Mouse (Mus musculus): ENCODE data around the gene Fbxo7.

Gene Fbxo7

DNA sequence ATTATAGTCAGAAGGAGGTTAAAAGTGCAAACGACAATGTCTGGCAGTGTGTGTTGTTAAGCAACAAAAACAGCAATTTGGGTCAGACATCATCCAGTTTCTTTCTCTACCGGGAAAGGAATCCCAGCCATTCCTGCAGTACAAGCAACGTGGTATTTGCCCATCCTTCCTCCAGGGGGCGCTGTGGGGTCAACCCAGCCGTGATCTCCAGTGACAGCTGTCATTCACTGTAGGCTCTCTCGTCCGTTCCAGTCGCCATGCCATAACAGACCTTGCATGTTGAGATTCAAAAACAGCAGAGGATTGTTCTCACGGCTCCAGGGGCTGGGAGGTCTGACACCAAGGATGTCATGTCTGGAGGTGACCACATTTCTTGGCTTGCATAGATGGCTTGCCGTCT, 70.1 kb downstream of the Fbxo7 start:
- WGBS, result 44% methylated on average over 10 of the region's 10 CpGs

DNA sequence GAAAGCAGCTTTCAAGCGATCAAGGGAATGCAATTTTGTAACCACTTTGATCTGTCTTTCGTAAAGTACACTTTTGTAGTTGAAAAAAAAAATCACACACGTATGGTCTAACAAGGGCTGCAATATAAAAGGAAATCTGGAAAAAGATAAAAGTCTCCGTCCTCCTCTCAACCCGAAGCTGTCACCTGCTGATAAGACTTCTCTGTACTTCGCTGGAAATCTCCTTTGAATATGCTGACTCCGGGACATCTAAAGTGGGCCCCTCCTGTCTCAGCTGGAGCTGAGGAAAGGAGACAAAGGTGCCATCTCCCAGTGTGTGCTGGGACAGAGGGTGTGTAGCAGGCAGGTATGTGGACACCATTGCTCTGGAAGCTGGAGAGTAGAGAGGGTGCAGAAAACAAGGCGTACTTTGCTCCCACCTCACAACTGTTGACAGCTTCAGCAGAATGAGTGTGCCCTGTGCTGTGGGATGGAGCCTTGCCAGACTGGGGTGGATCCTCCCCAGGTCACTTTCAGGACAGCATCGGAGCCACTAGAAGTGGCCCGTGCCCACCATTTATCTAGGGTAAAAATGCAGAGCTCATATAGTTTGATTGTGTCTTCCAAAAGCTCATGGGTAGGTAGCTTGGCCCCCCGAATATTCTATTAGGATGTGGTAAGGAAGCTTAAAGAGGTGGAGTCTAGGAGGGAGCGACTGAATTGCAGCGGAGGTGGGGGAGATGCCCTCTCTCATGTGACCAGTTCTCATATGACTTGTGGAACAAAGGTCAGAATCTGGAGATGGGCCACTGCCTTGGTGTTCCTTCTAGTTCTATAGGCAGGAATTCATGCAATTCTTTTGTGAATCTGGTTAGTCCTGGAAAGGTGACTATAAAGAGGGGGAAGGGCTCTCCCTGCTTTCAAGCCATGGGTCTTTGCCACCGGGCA, 71.6 kb downstream of the Fbxo7 start:
- WGBS, result 81% methylated on average over 14 of the region's 14 CpGs

DNA sequence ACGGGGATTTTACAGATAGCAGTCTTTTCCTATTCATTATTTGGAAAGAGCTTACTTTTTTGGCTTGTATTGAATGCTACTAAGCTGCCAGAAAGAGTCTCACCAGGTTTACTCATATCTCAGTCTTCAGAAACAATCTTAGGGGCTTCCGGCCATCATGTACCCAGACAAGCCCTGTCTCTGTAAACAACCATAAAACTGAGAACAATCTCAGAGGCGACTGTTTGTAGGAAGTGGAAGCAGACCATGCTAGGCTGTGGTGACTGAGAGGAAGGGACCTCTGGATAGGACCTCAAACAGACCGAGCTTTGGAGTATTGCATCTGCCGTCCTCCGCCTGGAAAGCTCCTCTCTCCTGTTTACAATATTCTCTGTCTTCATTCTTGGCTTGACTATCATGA, 76.6 kb downstream of the Fbxo7 start:
- WGBS, result 80% methylated on average over 6 of the region's 6 CpGs

DNA sequence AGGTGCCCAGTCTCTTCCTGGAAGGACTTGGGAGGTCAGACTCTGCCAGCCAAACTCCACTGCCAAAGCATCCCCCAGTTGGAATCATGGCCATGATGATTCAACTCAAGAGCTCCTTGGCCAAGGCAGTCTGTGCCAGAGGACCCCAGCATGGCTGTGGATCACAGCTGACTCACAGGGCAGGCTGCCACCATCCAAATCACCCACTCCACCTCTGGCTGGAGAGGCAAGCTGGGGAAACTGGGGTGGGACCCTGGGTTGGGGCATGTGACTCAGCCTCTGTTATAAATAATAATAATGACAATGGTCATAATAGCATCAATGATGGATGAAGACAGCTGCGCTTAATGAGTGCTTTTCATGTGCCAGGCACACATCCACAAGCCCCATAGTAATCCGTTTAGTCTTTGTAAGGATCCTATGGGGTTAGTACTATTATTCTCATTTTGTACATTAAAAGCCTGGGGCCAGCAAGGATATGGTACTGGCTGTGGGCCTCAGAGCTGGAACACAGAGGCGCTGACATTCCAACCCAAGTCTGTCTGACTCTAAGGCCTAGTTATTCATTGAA, 78.6 kb downstream of the Fbxo7 start:
- WGBS, result 83% methylated on average over 3 of the region's 3 CpGs
